Mouse (Mus musculus): ENCODE measurements at regions not wholly inside any gene's neighbourhood (a gene's known extent, or its start where the extent isn't known, plus 50 kb on each side); places are given as distances from the start of the nearest gene placed in this dataset.

GRCm38 (mm10) chr14:106052585-106053551, 53.1 kb upstream of the Trim52 start:
- ATAC-seq (ENCODE audit: low TSS enrichment), result no peak
